Mouse (Mus musculus) stomach, embryonic 16.5 days (tissue): ENCODE data around the gene Ankle2. TPM values are rescaled to one million over a fixed set of nuclear protein-coding genes. Genes with fewer than 3 reads are reported as not detected.

ENCODE experiments used
- ATAC-seq: fragments of 200-750 bp; cut with Nextera tagmentation; 2 replicates; pipeline ENCODE4 v1.8.0; 2017; ENCODE audit warnings: moderate number of reproducible peaks, moderate TSS enrichment; ENCODE audit not compliant: insufficient read depth, low FRiP score
- H3K27ac ChIP-seq: fragments of 300-500 bp; sonication (generic); 2 replicates; pipeline ENCODE4 v1.5.1; 2014; ENCODE audit warnings: low read length
- H3K27me3 ChIP-seq: fragments of 300-500 bp; sonication (generic); 2 replicates; pipeline ENCODE4 v1.6.1; 2014; ENCODE audit warnings: low read length, control low read depth, mixed read lengths; ENCODE audit not compliant: control insufficient read depth, insufficient read depth
- H3K36me3 ChIP-seq: fragments of 300-500 bp; sonication (generic); 2 replicates; pipeline ENCODE4 v1.6.1; 2014; ENCODE audit warnings: low read length; ENCODE audit not compliant: control insufficient read depth, insufficient read depth
- H3K4me1 ChIP-seq: fragments of 300-500 bp; sonication (generic); 2 replicates; pipeline ENCODE4 v1.6.1; 2014; ENCODE audit warnings: low read length, control low read depth, mixed read lengths; ENCODE audit not compliant: control insufficient read depth, insufficient read depth
- H3K4me2 ChIP-seq: fragments of 300-500 bp; sonication (generic); 2 replicates; pipeline ENCODE4 v1.6.1; 2014; ENCODE audit warnings: low read depth, low read length, mixed read lengths
- H3K4me3 ChIP-seq: fragments of 300-500 bp; sonication (generic); replicated peaks from 2 replicates; pipeline ENCODE4 v1.5.1; 2014; ENCODE audit warnings: mild to moderate bottlenecking, low read length
- H3K9ac ChIP-seq: fragments of 300-500 bp; sonication (generic); 2 replicates; pipeline ENCODE4 v1.6.1; 2014; ENCODE audit warnings: low read length
- H3K9me3 ChIP-seq: fragments of 300-500 bp; sonication (generic); replicated peaks from 2 replicates; pipeline ENCODE4 v1.6.1; 2016; ENCODE audit warnings: low read length, control low read depth; ENCODE audit not compliant: control insufficient read depth
- WGBS: fragments of 180-500 bp; shearing (Covaris S2); extraction: QIAGEN DNeasy Blood & Tissue Kit; methylation state at CpG from one replicate; pipeline ENCODE4 v1.1.7; 2014; 5-methylcytosine and 5-hydroxymethylcytosine counted together
- polyA plus RNA-seq: library from polyadenylated mRNA; unstranded; fragments of >200 nt; fragmentation: Nextera tagmentation; extraction: Ambion mirVana; gene quantifications from 2 replicates; pipeline ENCODE4 v1.2.1, GENCODE M21; 2015

The Ankle2 gene
- polyA plus RNA-seq, 1 experiment from 2014 or later, result 23.9 TPM

- no peak overlapping the region for H3K27ac ChIP-seq
- H3K27me3 ChIP-seq, result no peaks in the 10 kb centered on the region
- no peaks in the 10 kb centered on the region for H3K36me3 ChIP-seq
- H3K9me3 ChIP-seq, result no peaks in the 10 kb centered on the region
- no peak for ATAC-seq
- H3K4me1 ChIP-seq, result peaks cover 13% of the 10 kb centered on the region
- H3K4me3 ChIP-seq, result no peak overlapping the region
- 42% methylated on average over 1 of the region's 1 CpGs for WGBS
- no peak overlapping the region for H3K9ac ChIP-seq
- H3K4me2 ChIP-seq, result no peak overlapping the region
These were observed 3.4 kb upstream of the Ankle2 start for GRCm38 (mm10) chr5:110227336-110227883.

- peak overlapping the region; percentile 72 for H3K4me2 ChIP-seq
- H3K36me3 ChIP-seq, result no peaks in the 10 kb centered on the region
- H3K4me1 ChIP-seq, result peaks cover 19% of the 10 kb centered on the region
- ATAC-seq, result no peak
- H3K9ac ChIP-seq, result peak overlapping the region; percentile 97
- 6% methylated on average over 8 of the region's 8 CpGs for WGBS
- H3K27me3 ChIP-seq, result no peaks in the 10 kb centered on the region
- H3K27ac ChIP-seq, result peak overlapping the region; percentile 98
- peak overlapping the region; percentile 68 for H3K4me3 ChIP-seq
- H3K9me3 ChIP-seq, result no peaks in the 10 kb centered on the region
These were observed 414 bp upstream of the Ankle2 start for GRCm38 (mm10) chr5:110230401-110230779.

- H3K27ac ChIP-seq, result no peak overlapping the region
- H3K9me3 ChIP-seq, result no peaks in the 10 kb centered on the region
- 38% methylated on average over 13 of the region's 13 CpGs for WGBS
- H3K9ac ChIP-seq, result peak overlapping the region; percentile 97
- peak overlapping the region; percentile 68 for H3K4me3 ChIP-seq
- 0 out of 2 replicates have a peak, but pooled peaks cover 6% of the 10 kb centered on the region for H3K36me3 ChIP-seq
- peaks cover 19% of the 10 kb centered on the region for H3K4me1 ChIP-seq
- peak overlapping the region; percentile 66 for H3K4me2 ChIP-seq
- H3K27me3 ChIP-seq, result no peaks in the 10 kb centered on the region
- no peak for ATAC-seq
These were observed 834 bp downstream of the Ankle2 start for GRCm38 (mm10) chr5:110231638-110232037.

- Histone ChIP-seq H3K4me1 (peaks cover 19% of the 10 kb centered on the region), H3K4me2 (peak overlapping the region; percentile 66), H3K36me3 (0 out of 2 replicates have a peak, but pooled peaks cover 6% of the 10 kb centered on the region), H3K9me3 (no peaks in the 10 kb centered on the region), H3K27ac (no peak overlapping the region), H3K4me3 (peak overlapping the region; percentile 68; the same call in 1 of the 2 replicates), H3K9ac (no peak overlapping the region), H3K27me3 (no peaks in the 10 kb centered on the region)
- no peak for ATAC-seq
- 83% methylated on average over 6 of the region's 6 CpGs for WGBS
These were observed 1.5 kb downstream of the Ankle2 start for GRCm38 (mm10) chr5:110232346-110232745.

- H3K4me2 ChIP-seq, result no peak overlapping the region
- H3K36me3 ChIP-seq, result peaks cover 24% of the 10 kb centered on the region
- WGBS, result 77% methylated on average over 2 of the region's 2 CpGs
- H3K9ac ChIP-seq, result no peak overlapping the region
- H3K4me1 ChIP-seq, result no peaks in the 10 kb centered on the region
- no peak for ATAC-seq
- no peaks in the 10 kb centered on the region for H3K9me3 ChIP-seq
- no peaks in the 10 kb centered on the region for H3K27me3 ChIP-seq
- H3K4me3 ChIP-seq, result no peak overlapping the region
- H3K27ac ChIP-seq, result no peak overlapping the region
These were observed 13.3 kb downstream of the Ankle2 start for GRCm38 (mm10) chr5:110244091-110244490.

- H3K4me1 ChIP-seq, result peaks cover 8% of the 10 kb centered on the region; the same call in 1 of the 2 replicates
- H3K9me3 ChIP-seq, result no peaks in the 10 kb centered on the region
- no peak overlapping the region for H3K9ac ChIP-seq
- H3K4me3 ChIP-seq, result no peak overlapping the region
- no peak overlapping the region for H3K27ac ChIP-seq
- 86% methylated on average over 4 of the region's 4 CpGs for WGBS
- no peaks in the 10 kb centered on the region for H3K27me3 ChIP-seq
- H3K36me3 ChIP-seq, result peaks cover 13% of the 10 kb centered on the region
- H3K4me2 ChIP-seq, result no peak overlapping the region
- ATAC-seq, result no peak
These were observed 36.1 kb downstream of the Ankle2 start for GRCm38 (mm10) chr5:110266941-110267340.

- Histone ChIP-seq H3K9me3 (no peaks in the 10 kb centered on the region), H3K9ac (peak within 1 kb of the TSS; percentile 92), H3K27ac (peak within 1 kb of the TSS; percentile 70), H3K27me3 (no peaks in the 10 kb centered on the region), H3K4me1 (peaks cover 8% of the 10 kb centered on the region; the same call in 1 of the 2 replicates), H3K36me3 (peaks cover 11% of the 10 kb centered on the region), H3K4me3 (peak within 1 kb of the TSS; percentile 88), H3K4me2 (peak within 1 kb of the TSS; percentile 92)
- under 1% methylated on average over 66 of the region's 66 CpGs for WGBS
- peak; percentile 84 for ATAC-seq
These were observed 38.6 kb downstream of the Ankle2 start, which contains the start of gene Pgam5 for GRCm38 (mm10) chr5:110269141-110270101. Pgam5 (minus strand) TSS chr5:110269913.

- H3K9ac ChIP-seq, result no peak overlapping the region
These were observed 39.4 kb downstream of the Ankle2 start for GRCm38 (mm10) chr5:110270242-110270641.

GRCm38 (mm10) chr5:110274147-110274546 lies 43.3 kb downstream of the Ankle2 start:
- H3K9me3 ChIP-seq, result no peaks in the 10 kb centered on the region
- H3K4me2 ChIP-seq, result no peak overlapping the region
- no peaks in the 10 kb centered on the region for H3K27me3 ChIP-seq
- H3K27ac ChIP-seq, result no peak overlapping the region
- WGBS, result 83% methylated on average over 4 of the region's 4 CpGs
- no peak overlapping the region for H3K4me3 ChIP-seq
- no peak overlapping the region for H3K9ac ChIP-seq
- H3K36me3 ChIP-seq, result no peaks in the 10 kb centered on the region
- no peak for ATAC-seq
- H3K4me1 ChIP-seq, result no peaks in the 10 kb centered on the region

More at GRCm38 (mm10) chr5:110270242-110270641, 39.4 kb downstream of the Ankle2 start:
- H3K4me3 ChIP-seq, result no peak overlapping the region
- 0 out of 2 replicates have a peak, but pooled peaks cover 3% of the 10 kb centered on the region for H3K36me3 ChIP-seq
- ATAC-seq, result no peak
- WGBS, result 92% methylated on average over 6 of the region's 6 CpGs
- no peaks in the 10 kb centered on the region for H3K27me3 ChIP-seq
- peaks cover 8% of the 10 kb centered on the region; the same call in 1 of the 2 replicates for H3K4me1 ChIP-seq
- H3K4me2 ChIP-seq, result no peak overlapping the region; the same call in 1 of the 2 replicates
- H3K27ac ChIP-seq, result no peak overlapping the region
- no peaks in the 10 kb centered on the region for H3K9me3 ChIP-seq
